Mouse (Mus musculus) layer of hippocampus, adult 2 months (tissue): ENCODE results near the gene Tcta. TPM values are rescaled to one million over a fixed set of nuclear protein-coding genes. Genes with fewer than 3 reads are reported as not detected.
"Not testable (repeated sequence)": the region's sequence is repeated elsewhere in the genome, so short reads cannot be mapped to it uniquely, and the experiment has no call there.

Experiments
- DNase-seq, 2 experiments: peaks; one replicate each; pipeline ENCODE4 v3.0.0; 2022; ENCODE audit warnings: low spot score in 2 of 2
- H3K27ac ChIP-seq: fragments of 200-600 bp; 2 replicates; pipeline ENCODE4 v1.8.1; 2022
- H3K4me3 ChIP-seq: fragments of 200-600 bp; 2 replicates; pipeline ENCODE4 v1.8.1; 2022; ENCODE audit warnings: mild to moderate bottlenecking
- CTCF ChIP-seq: fragments of 200-600 bp; conservative IDR thresholded peaks from 2 replicates; pipeline ENCODE4 v1.8.1; 2022; ENCODE audit warnings: antibody characterized with exemption, mild to moderate bottlenecking, moderate library complexity
- total RNA-seq, 2 experiments: library from RNA; stranded (reverse); gene quantifications; 2 replicates each; pipeline ENCODE4 v1.2.3; 2021

Gene Tcta
- total RNA-seq, 2 experiments from 2014 or later = 35.4 to 36.0 TPM

DNA sequence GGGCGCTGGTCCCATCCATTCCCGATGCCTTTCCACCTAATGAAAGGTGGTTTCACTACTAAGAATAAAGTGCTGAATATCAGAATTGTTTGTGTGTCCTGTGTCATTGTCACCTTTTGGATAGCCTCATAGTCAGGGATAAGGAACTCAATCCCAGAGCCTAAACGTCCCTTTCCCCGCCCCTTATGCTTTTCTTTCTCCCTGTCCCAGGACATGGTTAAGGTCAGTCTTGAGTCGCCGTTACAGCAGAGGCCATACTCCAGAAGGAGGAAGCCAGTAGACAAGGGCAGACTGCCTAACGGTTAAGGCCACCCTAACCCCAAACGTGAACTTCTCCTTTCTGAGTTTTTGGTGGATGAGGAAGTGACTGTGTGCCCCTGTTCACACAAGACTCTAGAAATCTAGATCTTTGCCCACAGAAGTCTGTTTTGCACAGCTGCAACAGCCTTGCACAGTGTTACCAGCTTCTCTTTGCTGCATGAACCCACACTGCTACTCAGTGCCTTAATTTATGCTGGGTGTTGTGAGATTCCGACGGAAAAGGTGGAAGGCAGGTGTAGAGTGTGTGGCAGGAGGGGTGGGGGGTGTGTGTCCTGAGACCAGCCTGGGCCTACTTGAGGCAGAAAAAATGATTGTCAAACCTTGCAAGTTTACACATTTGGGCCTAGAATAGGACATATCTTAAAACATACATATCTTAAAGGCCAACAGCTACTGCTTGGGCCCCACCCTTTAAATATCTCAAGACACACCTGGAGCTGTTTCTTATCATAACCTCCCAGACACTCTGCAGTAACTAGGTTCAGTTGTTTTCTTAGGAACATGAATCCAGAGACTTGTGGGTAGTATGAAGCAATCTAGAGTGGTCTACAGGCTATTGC is 34.5 kb upstream of the Tcta start:
- H3K4me3 ChIP-seq = peak overlapping the region; percentile 63
- H3K27ac ChIP-seq = peak overlapping the region; percentile 94
- TF ChIP-seq CTCF = no peak
- peak in 1 of 2 experiments; percentile 10 for DNase-seq

DNA sequence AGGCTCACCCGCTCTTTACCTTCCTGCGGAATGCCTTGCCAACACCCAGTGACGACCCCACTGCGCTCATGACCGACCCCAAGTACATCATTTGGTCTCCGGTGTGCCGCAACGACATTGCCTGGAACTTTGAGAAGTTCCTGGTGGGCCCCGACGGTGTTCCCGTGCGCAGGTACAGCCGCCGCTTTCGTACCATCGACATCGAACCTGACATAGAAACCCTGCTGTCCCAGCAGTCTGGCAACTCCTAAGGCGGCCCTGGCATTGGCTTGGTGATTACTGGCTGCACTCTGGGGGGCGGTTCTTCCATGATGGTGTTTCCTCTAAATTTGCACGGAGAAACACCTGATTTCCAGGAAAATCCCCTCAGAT is 33.9 kb upstream of the Tcta start:
- H3K4me3 ChIP-seq = peak overlapping the region; percentile 63
- no peak for DNase-seq
- H3K27ac ChIP-seq = peak overlapping the region; percentile 94
- TF ChIP-seq CTCF = no peak

DNA sequence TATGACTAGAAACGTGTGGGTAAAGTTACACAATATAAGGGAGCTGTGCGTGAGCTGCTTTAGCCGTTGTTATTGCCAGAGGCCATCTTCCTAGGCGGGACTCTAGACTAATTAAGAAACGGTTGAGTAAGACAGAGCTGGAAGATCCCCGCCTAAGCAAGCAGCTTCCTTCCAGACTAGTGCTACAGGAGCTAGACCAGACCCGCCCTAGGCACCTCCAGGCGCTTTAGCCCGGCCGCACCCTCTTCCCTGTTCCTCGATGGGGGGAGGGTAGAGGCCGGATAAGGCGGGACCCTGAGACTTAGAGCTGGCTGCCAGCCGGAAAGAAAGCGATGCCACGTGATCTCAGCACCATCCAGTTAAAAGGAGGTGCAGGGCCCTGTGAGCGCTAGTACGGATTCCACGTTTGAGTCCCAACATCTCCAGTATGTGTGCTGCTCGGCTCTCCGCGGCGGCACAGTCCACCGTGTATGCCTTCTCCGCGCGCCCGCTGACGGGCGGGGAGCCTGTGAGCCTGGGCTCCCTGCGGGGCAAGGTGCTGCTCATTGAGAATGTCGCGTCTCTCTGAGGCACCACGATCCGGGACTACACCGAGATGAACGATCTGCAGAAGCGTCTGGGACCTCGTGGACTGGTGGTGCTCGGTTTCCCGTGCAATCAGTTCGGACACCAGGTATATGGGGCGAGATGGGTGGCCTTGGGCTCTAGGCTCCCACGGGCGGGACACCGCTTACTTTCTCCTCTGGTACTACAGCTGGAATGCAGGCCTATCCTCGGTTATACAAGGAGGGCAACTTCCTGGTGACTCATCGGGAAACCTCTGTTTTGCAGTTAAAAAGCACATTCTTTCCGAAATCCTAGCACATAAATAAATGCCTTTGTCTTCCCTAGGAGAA is 33.2 kb upstream of the Tcta start, which contains the start of gene Gpx1:
Gpx1 (plus strand) TSS at position 18 of the 896 bp plus-strand sequence.
- Histone ChIP-seq H3K27ac (peak within 1 kb of the TSS; percentile 94), H3K4me3 (peak within 1 kb of the TSS; percentile 63)
- peak; percentile 73 to 86 for DNase-seq
- TF ChIP-seq CTCF = peak; percentile 30; the same call in 1 of the 2 replicates

DNA sequence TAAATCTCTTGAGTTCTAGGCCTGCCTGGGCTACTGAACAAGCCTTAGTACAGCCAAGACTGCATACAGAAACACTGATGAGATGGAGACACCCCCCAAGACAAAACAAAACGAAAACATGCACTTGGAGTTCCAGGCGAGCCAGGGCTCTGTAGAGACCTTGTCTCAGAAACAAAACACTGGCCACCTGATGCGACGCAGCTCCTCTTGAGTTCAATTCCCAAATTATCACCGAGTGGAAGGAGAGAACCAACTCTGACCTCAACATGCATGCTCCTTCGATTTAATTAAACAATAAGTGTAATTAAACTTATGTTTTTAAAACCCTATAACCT is 32.6 kb upstream of the Tcta start:
- no peak for TF ChIP-seq CTCF
- DNase-seq = no peak
- H3K4me3 ChIP-seq = peak overlapping the region; percentile 63

DNA sequence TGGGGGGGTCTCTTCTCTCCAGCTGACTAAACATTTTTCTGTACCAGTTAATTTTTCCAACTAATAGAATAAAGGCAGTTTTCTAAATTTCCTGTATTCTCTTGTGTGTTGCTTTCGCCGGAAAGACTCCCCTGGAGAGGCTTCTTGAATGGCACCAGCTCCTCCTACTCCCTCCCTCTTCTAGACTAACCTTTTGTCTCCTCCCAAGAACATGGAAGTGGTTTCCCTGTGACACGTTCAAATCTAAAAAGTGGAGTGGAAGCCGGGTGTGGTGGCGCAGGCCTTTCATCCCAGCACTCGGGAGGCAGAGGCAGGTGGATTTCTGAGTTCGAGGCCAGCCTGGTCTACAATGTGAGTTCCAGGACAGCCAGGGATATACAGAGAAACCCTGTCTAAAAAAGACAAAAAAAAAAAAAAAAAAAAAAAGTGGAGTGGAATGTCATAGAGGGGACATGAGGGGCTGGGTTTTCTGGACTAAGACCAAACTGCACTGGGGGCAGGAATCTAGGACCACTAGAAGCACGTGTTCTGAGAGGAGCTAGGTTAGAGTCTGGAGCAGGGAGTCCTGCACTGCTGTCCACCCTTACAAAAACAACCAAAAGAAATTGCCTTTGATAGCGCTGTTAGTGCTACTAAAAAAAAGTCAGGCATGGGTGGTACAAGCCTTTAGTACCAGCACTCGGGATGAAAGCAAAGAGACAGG is 32.0 kb upstream of the Tcta start:
- no peak for DNase-seq
- TF ChIP-seq CTCF = no peak
- no peak overlapping the region for H3K4me3 ChIP-seq
- H3K27ac ChIP-seq = peak overlapping the region; percentile 94

More for the DNA sequence above, 32.6 kb upstream of the Tcta start:
- H3K27ac ChIP-seq = peak overlapping the region; percentile 94

DNA sequence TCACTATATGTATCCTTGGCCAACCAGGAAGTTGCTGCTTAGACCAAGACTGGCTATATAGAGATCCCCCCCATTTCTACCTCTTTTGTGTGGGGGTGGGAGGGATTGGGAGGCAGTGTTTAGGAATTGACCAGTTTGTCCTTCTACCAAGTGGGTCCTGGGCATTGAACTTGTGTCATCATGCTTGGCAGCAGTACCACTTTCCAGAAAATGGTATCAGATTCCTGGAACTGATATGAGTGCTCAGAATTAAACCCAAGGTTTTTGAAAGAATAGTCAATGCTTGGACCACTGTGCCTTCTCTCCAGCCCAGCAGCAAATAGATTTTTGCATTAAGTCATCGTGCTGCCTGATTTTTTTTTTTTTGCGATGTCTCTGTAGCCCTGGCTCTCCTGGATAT is 19.9 kb upstream of the Tcta start:
- DNase-seq = no peak
- no peak overlapping the region for H3K4me3 ChIP-seq
- H3K27ac ChIP-seq = no peak overlapping the region
- TF ChIP-seq CTCF = no peak

DNA sequence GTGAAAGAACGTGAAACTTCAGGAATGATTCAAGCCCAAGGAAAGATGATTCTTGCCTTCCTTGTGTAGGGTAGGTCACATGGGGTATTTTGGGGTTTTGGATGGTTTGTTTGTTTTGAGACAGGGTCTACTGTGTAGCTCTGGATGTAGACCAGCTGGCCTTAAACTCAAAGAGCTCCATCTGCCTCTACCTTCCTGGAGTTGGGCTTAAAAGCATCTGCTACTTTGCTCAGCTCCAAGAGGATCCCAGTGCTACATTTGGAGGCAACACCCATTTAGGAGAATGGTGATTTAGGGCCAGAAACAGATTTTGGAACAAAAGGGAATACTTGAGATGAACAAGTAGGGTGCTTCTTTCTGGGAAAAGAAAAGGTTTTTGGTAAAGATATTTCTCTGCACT is 18.8 kb upstream of the Tcta start:
- Histone ChIP-seq H3K4me3 (no peak overlapping the region), H3K27ac (no peak overlapping the region)
- DNase-seq = no peak
- TF ChIP-seq CTCF = no peak

DNA sequence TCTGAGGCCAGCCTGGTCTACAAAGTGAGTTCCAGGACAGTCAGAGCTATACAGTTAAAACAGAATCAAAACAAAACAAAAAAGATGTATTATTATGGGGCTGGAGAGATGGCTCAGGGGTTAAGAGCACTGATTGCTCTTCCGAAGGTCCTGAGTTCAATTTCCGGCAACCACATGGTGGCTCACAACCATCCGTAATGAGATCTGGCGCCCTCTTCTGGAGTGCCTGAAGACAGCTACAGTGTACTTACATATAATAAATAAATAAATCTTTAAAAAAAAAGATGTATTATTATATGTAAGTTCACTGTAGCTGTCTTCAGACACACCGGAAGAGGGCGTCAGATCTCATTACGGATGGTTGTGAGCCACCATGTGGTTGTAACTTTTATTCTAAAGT is 16.1 kb upstream of the Tcta start:
- not testable (repeated sequence) for H3K27ac ChIP-seq, H3K4me3 ChIP-seq, DNase-seq
- peak; percentile 57 for TF ChIP-seq CTCF

DNA sequence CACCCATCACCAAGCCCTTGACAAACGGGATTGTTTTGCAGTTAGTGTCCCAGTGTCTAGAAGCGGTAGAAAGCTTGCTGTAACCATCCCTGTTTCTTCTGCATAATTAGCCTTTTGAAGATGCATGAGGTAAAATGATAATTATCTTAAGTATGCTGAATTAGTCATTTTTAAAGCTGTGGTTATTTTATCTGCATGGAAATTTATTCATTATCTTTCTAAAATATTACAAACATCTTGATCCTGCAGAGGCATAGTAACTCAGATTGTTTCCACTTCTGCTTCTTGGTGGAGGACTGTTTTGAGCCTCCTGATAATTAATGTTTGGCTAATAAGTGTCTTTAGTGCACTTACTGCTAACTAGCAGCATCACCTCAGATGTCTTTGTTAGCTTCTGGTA is 12.5 kb upstream of the Tcta start:
- Histone ChIP-seq H3K4me3 (no peak overlapping the region), H3K27ac (no peak overlapping the region)
- no peak for TF ChIP-seq CTCF
- DNase-seq = no peak

DNA sequence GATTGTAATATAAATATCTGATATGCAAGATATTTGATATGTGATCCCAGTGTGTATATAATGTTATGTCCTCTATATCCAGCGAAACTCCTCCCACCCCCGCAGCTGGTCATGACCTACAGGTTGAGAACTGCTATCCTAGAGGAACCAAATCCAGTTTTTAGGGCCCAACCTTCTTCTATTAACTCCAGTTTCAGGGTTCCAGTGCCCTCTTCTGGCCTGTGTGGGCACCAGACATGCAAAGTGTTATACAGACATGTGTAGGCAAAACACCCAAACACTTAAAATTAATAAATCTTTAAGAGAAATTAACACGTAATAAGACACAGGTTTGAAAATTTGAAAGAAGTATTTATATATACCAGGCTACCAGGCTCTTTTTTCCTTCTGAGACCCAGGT is 11.6 kb upstream of the Tcta start:
- no peak for DNase-seq
- no peak overlapping the region for H3K27ac ChIP-seq
- peak; percentile 59 for TF ChIP-seq CTCF
- no peak overlapping the region for H3K4me3 ChIP-seq

DNA sequence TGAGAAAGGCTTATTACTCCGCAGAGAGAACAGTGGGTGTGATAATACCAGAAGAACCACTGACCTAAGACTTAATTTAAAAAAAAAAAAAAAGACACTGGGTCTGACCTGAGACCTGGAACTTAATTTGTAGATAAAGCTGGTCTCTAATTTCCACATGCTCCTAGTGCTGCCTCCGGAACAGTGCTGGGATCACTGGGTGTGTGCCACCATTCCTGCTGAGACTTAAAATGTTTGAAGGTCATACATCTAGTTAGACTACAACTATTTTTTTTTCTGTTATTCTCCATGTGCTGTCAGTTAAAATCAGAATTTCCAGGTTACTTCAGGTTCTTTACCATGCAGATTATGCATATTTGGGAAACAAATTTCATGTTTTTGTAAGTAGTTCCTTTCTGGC is 2.2 kb upstream of the Tcta start:
- Histone ChIP-seq H3K27ac (0 out of 2 replicates have a peak overlapping the region, but pooled peaks have one; percentile 18), H3K4me3 (peak overlapping the region; percentile 96; the same call in 1 of the 2 replicates)
- DNase-seq = no peak
- no peak for TF ChIP-seq CTCF

DNA sequence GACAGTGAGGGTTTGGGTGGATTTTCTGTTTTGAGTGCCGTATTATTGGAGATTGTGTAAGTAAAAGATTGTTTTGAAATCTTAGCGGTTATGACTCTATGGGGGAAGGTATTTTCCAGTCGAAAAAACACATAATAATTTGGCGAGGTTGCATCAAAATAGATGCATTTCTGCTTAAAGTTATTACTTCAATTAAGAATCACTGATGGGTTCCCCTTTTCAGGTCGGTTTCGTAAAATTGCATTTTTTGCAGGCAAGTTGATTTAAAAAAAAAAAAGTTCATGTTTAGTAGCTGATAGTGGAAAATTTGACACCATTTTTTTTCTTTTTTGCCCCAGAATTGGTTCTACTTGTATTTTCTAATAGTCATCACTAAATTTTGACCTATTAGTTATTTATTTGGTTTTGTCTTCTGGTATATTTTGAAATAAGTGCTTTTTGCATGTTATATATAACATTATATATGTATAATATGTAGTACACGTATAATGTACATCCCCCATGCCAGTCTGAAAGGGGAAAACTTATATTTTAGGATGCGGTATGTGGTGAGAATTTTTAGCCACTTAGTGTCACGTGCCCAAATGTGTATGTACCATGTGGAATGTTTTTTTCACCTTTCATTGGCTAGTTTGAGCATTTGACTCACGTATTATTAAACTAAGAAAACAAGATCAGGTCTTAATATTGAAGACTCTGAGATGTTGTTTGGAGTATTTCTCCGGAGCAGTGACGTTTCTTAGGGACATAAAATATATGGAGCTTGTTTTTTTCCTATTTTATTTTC is 1.3 kb upstream of the Tcta start:
- H3K27ac ChIP-seq = peak overlapping the region; percentile 99

More for the DNA sequence above, 1.3 kb upstream of the Tcta start:
- H3K4me3 ChIP-seq = peak overlapping the region; percentile 96
- no peak for DNase-seq
- TF ChIP-seq CTCF = no peak
